Mouse (Mus musculus): Measurements from ENCODE around the gene Itsn1. TPM values are rescaled to one million over a fixed set of nuclear protein-coding genes. Genes with fewer than 3 reads are reported as not detected.

Gene Itsn1
- polyA plus RNA-seq, 1 experiment from 2014 or later: 26.6 TPM

DNA sequence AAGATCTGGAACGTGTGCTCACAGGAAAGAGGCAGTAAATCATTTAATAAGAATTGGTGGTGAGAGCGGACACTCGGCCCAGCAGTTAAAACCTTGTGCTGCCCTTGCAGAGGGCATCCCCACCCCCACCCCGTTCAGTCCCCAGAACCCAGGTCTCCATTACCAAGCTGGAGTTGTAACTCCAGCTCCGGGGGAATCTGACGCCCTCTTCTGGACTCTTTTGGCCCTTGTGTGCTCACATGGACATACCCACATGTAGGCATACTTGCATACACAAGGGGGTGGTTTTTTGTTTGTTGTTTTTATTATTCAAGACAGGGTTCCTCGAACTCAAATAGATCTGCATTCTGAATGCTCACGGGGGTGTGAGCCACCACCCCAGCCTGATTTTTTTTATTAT lies 206.6 kb downstream of the Itsn1 start:
- H3K4me3 ChIP-seq (ENCODE audit: low read depth, low read length): no peak overlapping the region
- no peak overlapping the region for H3K4me2 ChIP-seq
- WGBS (ENCODE audit: insufficient replicate concordance): 57% methylated on average over 8 of the region's 8 CpGs
- no peak overlapping the region for H3K27ac ChIP-seq (ENCODE audit: low read depth, low read length)
- H3K4me1 ChIP-seq (ENCODE audit: control insufficient read depth, insufficient read depth, low read length): no peaks in the 10 kb centered on the region
- no peak for ATAC-seq (replicated peaks; ENCODE audit: insufficient number of reproducible peaks, low FRiP score, low TSS enrichment)
- no peaks in the 10 kb centered on the region for H3K27me3 ChIP-seq (ENCODE audit: control insufficient read depth, insufficient read depth, low read length)
- H3K9ac ChIP-seq (ENCODE audit: low read depth, low read length): no peak overlapping the region
- no peaks in the 10 kb centered on the region for H3K9me3 ChIP-seq (replicated peaks; ENCODE audit: control insufficient read depth, low read length)
- no peaks in the 10 kb centered on the region for H3K36me3 ChIP-seq (ENCODE audit: control insufficient read depth, insufficient read depth, low read length)

DNA sequence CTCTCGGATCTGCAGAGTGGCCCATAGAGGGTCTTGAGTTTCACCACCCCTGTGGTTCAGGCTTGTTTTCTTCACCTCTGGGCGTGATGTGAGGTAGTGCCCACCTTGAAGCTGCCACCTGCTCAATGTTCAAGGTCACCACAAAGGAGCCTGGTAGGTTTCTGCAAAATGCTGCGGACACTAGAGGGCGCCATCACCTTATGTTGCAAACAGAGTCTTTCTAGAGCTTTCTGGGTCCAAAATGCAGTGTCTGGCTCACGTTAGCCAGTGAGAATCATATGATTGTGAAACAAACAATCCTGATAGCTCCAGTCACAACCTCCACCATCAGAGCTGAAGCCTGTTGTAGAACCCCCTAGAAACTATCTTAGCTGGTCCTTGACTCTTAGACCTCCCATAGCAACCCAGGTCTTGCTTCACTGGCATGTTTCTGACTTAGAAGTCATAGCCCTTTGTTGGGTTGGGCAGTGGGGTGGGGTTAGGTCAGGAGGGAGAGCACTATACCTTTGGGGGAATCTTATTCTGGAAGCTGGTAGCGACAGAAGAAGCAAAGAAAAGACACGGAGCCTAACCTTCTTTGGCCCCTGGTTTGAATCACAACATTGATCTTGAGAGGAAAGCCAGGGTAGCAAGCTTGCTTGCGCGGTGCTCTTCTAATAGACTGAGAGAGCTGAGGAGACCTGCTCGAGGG lies 207.4 kb downstream of the Itsn1 start:
- H3K4me3 ChIP-seq (ENCODE audit: low read depth, low read length): no peak overlapping the region
- no peak overlapping the region for H3K9ac ChIP-seq (ENCODE audit: low read depth, low read length)
- no peaks in the 10 kb centered on the region for H3K9me3 ChIP-seq (replicated peaks; ENCODE audit: control insufficient read depth, low read length)
- H3K36me3 ChIP-seq (ENCODE audit: control insufficient read depth, insufficient read depth, low read length): no peaks in the 10 kb centered on the region
- no peaks in the 10 kb centered on the region for H3K27me3 ChIP-seq (ENCODE audit: control insufficient read depth, insufficient read depth, low read length)
- no peak for ATAC-seq (replicated peaks; ENCODE audit: insufficient number of reproducible peaks, low FRiP score, low TSS enrichment)
- no peak overlapping the region for H3K27ac ChIP-seq (ENCODE audit: low read depth, low read length)
- 45% methylated on average over 10 of the region's 10 CpGs for WGBS (ENCODE audit: insufficient replicate concordance)
- no peak overlapping the region for H3K4me2 ChIP-seq
- no peaks in the 10 kb centered on the region for H3K4me1 ChIP-seq (ENCODE audit: control insufficient read depth, insufficient read depth, low read length)

DNA sequence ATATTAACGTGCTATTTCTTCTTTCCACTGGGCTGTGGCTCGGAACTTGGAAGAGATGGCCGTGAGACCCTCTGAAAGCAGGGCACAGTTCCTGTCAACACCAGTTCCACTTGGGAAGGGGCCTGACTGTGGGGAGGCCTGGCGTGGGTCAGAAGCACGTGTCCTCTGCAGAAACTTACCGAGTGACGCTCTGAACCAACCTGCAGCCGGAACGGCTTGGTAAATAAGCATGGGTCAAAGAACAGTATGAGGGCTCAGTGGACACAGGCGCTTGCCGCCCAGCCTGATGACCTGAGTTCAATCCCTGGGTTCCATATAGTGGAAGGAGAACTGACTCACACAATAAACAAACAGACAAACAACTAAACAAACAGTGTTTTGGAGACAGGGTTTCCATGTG lies 208.2 kb downstream of the Itsn1 start:
- Histone ChIP-seq H3K4me2 (no peak overlapping the region), H3K4me3 (ENCODE audit: low read depth, low read length) (no peak overlapping the region), H3K4me1 (ENCODE audit: control insufficient read depth, insufficient read depth, low read length) (no peaks in the 10 kb centered on the region), H3K36me3 (ENCODE audit: control insufficient read depth, insufficient read depth, low read length) (no peaks in the 10 kb centered on the region), H3K9me3 (replicated peaks; ENCODE audit: control insufficient read depth, low read length) (no peaks in the 10 kb centered on the region), H3K27ac (ENCODE audit: low read depth, low read length) (no peak overlapping the region), H3K9ac (ENCODE audit: low read depth, low read length) (no peak overlapping the region), H3K27me3 (ENCODE audit: control insufficient read depth, insufficient read depth, low read length) (no peaks in the 10 kb centered on the region)
- WGBS (ENCODE audit: insufficient replicate concordance): 83% methylated on average over 11 of the region's 11 CpGs
- ATAC-seq (replicated peaks; ENCODE audit: insufficient number of reproducible peaks, low FRiP score, low TSS enrichment): no peak

DNA sequence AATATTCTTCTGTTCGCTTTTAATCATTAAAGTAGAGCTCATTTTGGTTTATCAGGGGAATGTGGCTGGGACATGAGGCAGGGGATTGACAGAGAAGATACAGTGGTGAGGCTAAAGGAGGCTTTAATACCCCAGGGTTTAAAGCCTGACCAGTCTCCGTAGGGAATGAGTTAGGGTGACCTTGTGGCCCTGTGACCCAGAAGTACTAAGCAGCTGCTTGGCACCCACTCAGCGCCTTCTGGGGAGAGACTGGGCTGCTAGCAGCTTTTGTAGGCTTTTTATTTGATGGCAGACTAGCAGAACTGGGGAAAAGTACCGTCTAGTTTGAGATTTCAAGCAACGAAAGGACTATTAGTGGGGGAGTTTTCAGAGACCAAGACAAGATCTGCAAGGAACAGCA lies 209.1 kb downstream of the Itsn1 start:
- Histone ChIP-seq H3K4me1 (ENCODE audit: control insufficient read depth, insufficient read depth, low read length) (no peaks in the 10 kb centered on the region), H3K4me3 (ENCODE audit: low read depth, low read length) (no peak overlapping the region), H3K27ac (ENCODE audit: low read depth, low read length) (no peak overlapping the region), H3K27me3 (ENCODE audit: control insufficient read depth, insufficient read depth, low read length) (no peaks in the 10 kb centered on the region), H3K36me3 (ENCODE audit: control insufficient read depth, insufficient read depth, low read length) (no peaks in the 10 kb centered on the region), H3K9ac (ENCODE audit: low read depth, low read length) (no peak overlapping the region), H3K4me2 (no peak overlapping the region), H3K9me3 (replicated peaks; ENCODE audit: control insufficient read depth, low read length) (no peaks in the 10 kb centered on the region)
- 69% methylated on average over 5 of the region's 5 CpGs for WGBS (ENCODE audit: insufficient replicate concordance)
- ATAC-seq (replicated peaks; ENCODE audit: insufficient number of reproducible peaks, low FRiP score, low TSS enrichment): no peak

DNA sequence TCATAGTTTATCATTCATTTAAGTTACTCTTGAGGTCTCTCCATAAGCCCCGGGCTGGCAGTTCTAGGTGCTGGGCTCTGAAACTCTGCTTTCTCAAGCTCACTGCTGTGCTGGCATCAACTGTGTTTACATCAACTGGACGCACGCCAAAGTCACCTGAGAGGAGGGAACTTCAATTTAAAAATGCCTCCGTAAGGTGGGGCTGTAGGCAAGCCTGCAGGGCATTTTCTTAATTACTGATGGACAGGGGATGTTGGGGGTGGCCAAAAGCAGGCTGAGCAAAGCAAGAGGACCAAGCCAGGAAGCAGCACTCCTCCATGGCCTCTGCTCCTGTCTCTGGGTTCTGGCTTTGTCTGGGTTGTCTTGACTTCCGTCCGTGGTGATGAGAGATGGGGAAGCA lies 211.6 kb downstream of the Itsn1 start:
- no peak overlapping the region for H3K4me2 ChIP-seq

DNA sequence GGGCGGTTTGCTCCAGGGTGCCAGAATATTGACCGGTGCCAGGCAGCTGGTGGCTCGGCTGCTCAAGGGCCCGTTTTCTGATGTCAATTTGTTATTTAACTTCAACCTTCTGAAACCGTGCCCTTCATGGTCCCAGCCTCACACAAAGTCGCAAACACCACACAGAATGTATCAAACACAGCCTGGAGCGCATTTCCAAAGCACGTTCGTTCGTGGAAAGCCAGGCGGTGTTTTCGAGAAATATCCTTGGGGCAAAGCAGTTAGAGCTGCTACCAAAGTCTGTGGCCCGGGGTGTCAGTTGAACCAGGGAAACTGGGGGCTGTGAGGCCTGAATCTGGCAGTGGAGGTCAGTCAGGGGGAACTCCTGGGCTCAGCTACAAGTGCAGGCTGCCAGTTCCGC lies 213.1 kb downstream of the Itsn1 start:
- Histone ChIP-seq H3K4me2 (no peak overlapping the region), H3K9ac (ENCODE audit: low read depth, low read length) (no peak overlapping the region), H3K27me3 (ENCODE audit: control insufficient read depth, insufficient read depth, low read length) (no peaks in the 10 kb centered on the region), H3K4me1 (ENCODE audit: control insufficient read depth, insufficient read depth, low read length) (no peaks in the 10 kb centered on the region), H3K27ac (ENCODE audit: low read depth, low read length) (no peak overlapping the region), H3K4me3 (ENCODE audit: low read depth, low read length) (no peak overlapping the region), H3K36me3 (ENCODE audit: control insufficient read depth, insufficient read depth, low read length) (no peaks in the 10 kb centered on the region), H3K9me3 (replicated peaks; ENCODE audit: control insufficient read depth, low read length) (no peaks in the 10 kb centered on the region)
- 86% methylated on average over 14 of the region's 14 CpGs for WGBS (ENCODE audit: insufficient replicate concordance)
- ATAC-seq (replicated peaks; ENCODE audit: insufficient number of reproducible peaks, low FRiP score, low TSS enrichment): no peak

More for the DNA sequence above, 211.6 kb downstream of the Itsn1 start:
- H3K4me3 ChIP-seq (ENCODE audit: low read depth, low read length): no peak overlapping the region
- H3K9ac ChIP-seq (ENCODE audit: low read depth, low read length): no peak overlapping the region
- H3K27ac ChIP-seq (ENCODE audit: low read depth, low read length): no peak overlapping the region
- no peaks in the 10 kb centered on the region for H3K4me1 ChIP-seq (ENCODE audit: control insufficient read depth, insufficient read depth, low read length)
- WGBS (ENCODE audit: insufficient replicate concordance): 63% methylated on average over 6 of the region's 6 CpGs
- no peaks in the 10 kb centered on the region for H3K36me3 ChIP-seq (ENCODE audit: control insufficient read depth, insufficient read depth, low read length)
- H3K27me3 ChIP-seq (ENCODE audit: control insufficient read depth, insufficient read depth, low read length): no peaks in the 10 kb centered on the region
- ATAC-seq (replicated peaks; ENCODE audit: insufficient number of reproducible peaks, low FRiP score, low TSS enrichment): no peak
- no peaks in the 10 kb centered on the region for H3K9me3 ChIP-seq (replicated peaks; ENCODE audit: control insufficient read depth, low read length)

DNA sequence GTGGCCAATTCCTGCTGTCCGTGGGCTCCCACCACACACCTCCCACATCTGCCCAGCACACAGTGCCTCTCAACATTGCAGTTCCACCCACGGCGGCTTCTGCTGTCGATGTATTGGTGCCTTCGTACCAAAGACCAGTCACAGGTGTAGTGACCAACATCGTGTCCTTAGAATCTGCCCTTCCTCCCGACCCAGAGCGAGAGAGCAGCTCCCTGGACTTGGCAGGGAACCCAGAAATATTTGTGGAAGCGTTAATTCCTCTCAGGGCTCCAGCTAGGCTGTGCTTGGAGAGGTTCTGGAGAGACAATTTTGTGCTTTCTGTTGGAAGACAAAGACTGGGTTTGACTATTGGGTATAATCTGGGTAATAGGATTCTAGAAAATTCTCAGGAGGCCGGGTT lies 217.2 kb downstream of the Itsn1 start:
- Histone ChIP-seq H3K27me3 (ENCODE audit: control insufficient read depth, insufficient read depth, low read length) (no peaks in the 10 kb centered on the region), H3K4me2 (no peak overlapping the region), H3K27ac (ENCODE audit: low read depth, low read length) (no peak overlapping the region), H3K4me3 (ENCODE audit: low read depth, low read length) (no peak overlapping the region), H3K4me1 (ENCODE audit: control insufficient read depth, insufficient read depth, low read length) (no peaks in the 10 kb centered on the region), H3K9ac (ENCODE audit: low read depth, low read length) (no peak overlapping the region), H3K9me3 (replicated peaks; ENCODE audit: control insufficient read depth, low read length) (no peaks in the 10 kb centered on the region), H3K36me3 (ENCODE audit: control insufficient read depth, insufficient read depth, low read length) (no peaks in the 10 kb centered on the region)
- no peak for ATAC-seq (replicated peaks; ENCODE audit: insufficient number of reproducible peaks, low FRiP score, low TSS enrichment)
- 78% methylated on average over 10 of the region's 10 CpGs for WGBS (ENCODE audit: insufficient replicate concordance)

DNA sequence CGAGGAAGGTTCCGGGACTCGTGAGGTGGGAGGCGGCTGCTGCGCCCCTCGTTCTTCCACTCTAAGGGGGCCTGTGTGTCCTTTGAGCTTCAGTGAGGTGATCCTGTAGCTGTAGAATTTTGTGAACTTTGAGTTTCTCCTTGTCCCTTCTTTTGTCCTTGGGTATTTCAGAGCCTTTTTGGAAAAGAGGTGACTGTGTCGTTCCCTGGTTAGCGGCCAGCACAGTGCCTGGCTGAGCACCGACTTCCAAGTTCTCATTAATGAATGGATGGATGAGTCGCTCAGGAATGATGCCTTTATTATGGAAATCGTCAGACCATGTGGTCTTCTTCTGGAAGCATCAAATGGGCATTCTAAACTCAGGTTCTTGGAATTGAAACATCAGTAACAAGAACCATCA lies 218.0 kb downstream of the Itsn1 start:
- Histone ChIP-seq H3K4me1 (ENCODE audit: control insufficient read depth, insufficient read depth, low read length) (no peaks in the 10 kb centered on the region), H3K27me3 (ENCODE audit: control insufficient read depth, insufficient read depth, low read length) (no peaks in the 10 kb centered on the region), H3K4me2 (no peak overlapping the region), H3K9me3 (replicated peaks; ENCODE audit: control insufficient read depth, low read length) (no peaks in the 10 kb centered on the region), H3K9ac (ENCODE audit: low read depth, low read length) (no peak overlapping the region), H3K27ac (ENCODE audit: low read depth, low read length) (no peak overlapping the region), H3K4me3 (ENCODE audit: low read depth, low read length) (no peak overlapping the region), H3K36me3 (ENCODE audit: control insufficient read depth, insufficient read depth, low read length) (no peaks in the 10 kb centered on the region)
- WGBS (ENCODE audit: insufficient replicate concordance): 76% methylated on average over 11 of the region's 11 CpGs
- ATAC-seq (replicated peaks; ENCODE audit: insufficient number of reproducible peaks, low FRiP score, low TSS enrichment): no peak

DNA sequence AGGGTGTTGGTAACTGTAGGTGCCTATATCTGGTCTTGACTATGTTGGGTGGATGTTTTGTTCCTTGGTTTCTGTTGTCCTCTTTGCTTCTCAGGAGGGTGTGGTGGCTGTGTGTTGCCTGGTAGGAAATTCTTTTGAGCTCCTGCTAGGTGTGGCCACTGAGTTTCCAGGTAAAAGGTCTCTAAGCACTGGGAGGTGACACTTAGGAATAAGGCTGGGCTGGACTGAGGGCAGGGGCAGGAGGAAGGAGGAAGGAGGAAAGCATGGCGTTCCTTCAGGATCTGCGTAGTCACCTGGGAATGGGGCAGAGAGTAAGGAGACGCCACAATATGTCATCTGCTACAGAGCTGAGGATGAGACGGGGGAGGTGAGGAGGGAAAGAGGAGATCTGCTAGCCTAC lies 224.9 kb downstream of the Itsn1 start:
- no peak overlapping the region for H3K9ac ChIP-seq (ENCODE audit: low read depth, low read length)
- no peak overlapping the region for H3K4me3 ChIP-seq (ENCODE audit: low read depth, low read length)
- no peak overlapping the region for H3K4me2 ChIP-seq
- H3K4me1 ChIP-seq (ENCODE audit: control insufficient read depth, insufficient read depth, low read length): no peaks in the 10 kb centered on the region
- H3K9me3 ChIP-seq (replicated peaks; ENCODE audit: control insufficient read depth, low read length): 0 out of 2 replicates have a peak, but pooled peaks cover 3% of the 10 kb centered on the region
- H3K27me3 ChIP-seq (ENCODE audit: control insufficient read depth, insufficient read depth, low read length): no peaks in the 10 kb centered on the region
- H3K36me3 ChIP-seq (ENCODE audit: control insufficient read depth, insufficient read depth, low read length): no peaks in the 10 kb centered on the region
- WGBS (ENCODE audit: insufficient replicate concordance): 82% methylated on average over 4 of the region's 4 CpGs
- H3K27ac ChIP-seq (ENCODE audit: low read depth, low read length): no peak overlapping the region
- ATAC-seq (replicated peaks; ENCODE audit: insufficient number of reproducible peaks, low FRiP score, low TSS enrichment): no peak
